Mouse (Mus musculus) G1E (cell line): ENCODE measurements around the gene Nthl1. TPM values are rescaled to one million over a fixed set of nuclear protein-coding genes. Genes with fewer than 3 reads are reported as not detected.
"Not testable (repeated sequence)": the region's sequence is repeated elsewhere in the genome, so short reads cannot be mapped to it uniquely, and the experiment has no call there.

Experiments used
- ATAC-seq: 2 replicates; pipeline ENCODE4 v1.8.0; 2016; ENCODE audit warnings: mild to moderate bottlenecking; ENCODE audit not compliant: insufficient number of reproducible peaks, poor library complexity, low FRiP score, severe bottlenecking; ENCODE audit errors: extremely low read depth
- DNase-seq: peaks from one replicate; pipeline ENCODE4 v3.0.0; 2012; ENCODE audit warnings: low spot score
- H3K27me3 ChIP-seq: 2 replicates; pipeline ENCODE4 v1.6.1; 2012; ENCODE audit warnings: mild to moderate bottlenecking, low read length, inconsistent platforms; ENCODE audit not compliant: insufficient read depth
- H3K36me3 ChIP-seq: replicated peaks from 2 replicates; pipeline ENCODE3; 2012; ENCODE audit warnings: mild to moderate bottlenecking, inconsistent platforms
- H3K4me1 ChIP-seq: 2 replicates; pipeline ENCODE4 v1.6.1; 2012; ENCODE audit warnings: low read depth, low read length, inconsistent platforms, mixed read lengths; ENCODE audit not compliant: insufficient read depth
- H3K4me3 ChIP-seq: 2 replicates; pipeline ENCODE4 v1.5.1; 2012; ENCODE audit warnings: low read depth, mild to moderate bottlenecking, inconsistent platforms, low read length, moderate library complexity, mixed read lengths
- H3K9me3 ChIP-seq: replicated peaks from 2 replicates; pipeline ENCODE4 v1.6.1; 2012; ENCODE audit warnings: inconsistent platforms
- CTCF ChIP-seq: IDR thresholded peaks from 2 replicates; pipeline ENCODE4 v1.5.1; 2012; ENCODE audit warnings: low read depth, low read length, inconsistent platforms, mixed read lengths
- GATA1 ChIP-seq: IDR thresholded peaks from 2 replicates; pipeline ENCODE4 v1.6.1; 2012; ENCODE audit warnings: borderline replicate concordance, low read length, inconsistent platforms, mixed read lengths
- GATA2 ChIP-seq: IDR thresholded peaks from 2 replicates; pipeline ENCODE4 v1.6.1; 2012; ENCODE audit warnings: low read depth, low read length, inconsistent platforms, borderline replicate concordance
- POLR2AphosphoS5 ChIP-seq: IDR thresholded peaks from 2 replicates; pipeline ENCODE4 v1.6.1; 2012; ENCODE audit warnings: low read depth, low read length, inconsistent platforms; ENCODE audit not compliant: insufficient replicate concordance
- TAL1 ChIP-seq: conservative IDR thresholded peaks from 2 replicates; pipeline ENCODE4 v1.6.1; 2012; ENCODE audit warnings: low read depth, low read length, inconsistent platforms, mixed read lengths
- polyA plus RNA-seq: library from polyadenylated mRNA; stranded (reverse); fragments of >175 nt; gene quantifications from 2 replicates; pipeline ENCODE4 v1.2.3, GENCODE M21; 2012
- total RNA-seq, 2 experiments: library from RNA; stranded (forward) in 1 of 2; stranded (reverse) in 1 of 2; fragments of 200-1000 nt in 1 of 2; fragments of >200 nt in 1 of 2; fragmentation: Nextera tagmentation in 1 of 2; gene quantifications; 2 replicates each; pipeline ENCODE4 v1.2.3; 2014 to 2017

The Nthl1 gene
- total and polyA plus RNA-seq, 3 experiments: 3.8 to 21.5 (median 9.8) TPM

DNA sequence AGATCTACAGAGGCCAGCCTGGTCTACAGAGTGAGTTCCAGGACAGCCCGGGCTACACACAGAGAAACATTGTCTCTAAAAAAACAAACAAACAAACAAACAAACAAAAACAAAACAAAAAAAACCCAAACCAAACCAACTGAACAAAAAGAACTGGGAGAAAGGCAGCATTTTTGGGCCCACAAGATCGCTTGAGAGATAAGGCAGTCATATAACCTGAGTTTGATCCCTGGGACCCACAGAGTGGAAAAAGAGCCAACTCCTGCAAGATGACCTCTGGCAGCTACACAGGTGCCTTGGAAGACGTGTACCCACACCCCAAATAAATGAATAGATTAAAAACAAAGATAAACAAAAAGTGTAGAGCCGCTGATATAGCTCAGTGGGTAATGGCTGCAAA, 22.5 kb downstream of the Nthl1 start:
- Histone ChIP-seq H3K36me3 (no peaks in the 10 kb centered on the region), H3K4me3 (no peak overlapping the region), H3K4me1 (peaks cover 5% of the 10 kb centered on the region), H3K27me3 (peaks cover 62% of the 10 kb centered on the region), H3K9me3 (no peaks in the 10 kb centered on the region)
- TF ChIP-seq TAL1 (no peak), GATA2 (no peak), GATA1 (no peak), CTCF (no peak), POLR2AphosphoS5 (no peak)
- DNase-seq (no peak), ATAC-seq (no peak)

DNA sequence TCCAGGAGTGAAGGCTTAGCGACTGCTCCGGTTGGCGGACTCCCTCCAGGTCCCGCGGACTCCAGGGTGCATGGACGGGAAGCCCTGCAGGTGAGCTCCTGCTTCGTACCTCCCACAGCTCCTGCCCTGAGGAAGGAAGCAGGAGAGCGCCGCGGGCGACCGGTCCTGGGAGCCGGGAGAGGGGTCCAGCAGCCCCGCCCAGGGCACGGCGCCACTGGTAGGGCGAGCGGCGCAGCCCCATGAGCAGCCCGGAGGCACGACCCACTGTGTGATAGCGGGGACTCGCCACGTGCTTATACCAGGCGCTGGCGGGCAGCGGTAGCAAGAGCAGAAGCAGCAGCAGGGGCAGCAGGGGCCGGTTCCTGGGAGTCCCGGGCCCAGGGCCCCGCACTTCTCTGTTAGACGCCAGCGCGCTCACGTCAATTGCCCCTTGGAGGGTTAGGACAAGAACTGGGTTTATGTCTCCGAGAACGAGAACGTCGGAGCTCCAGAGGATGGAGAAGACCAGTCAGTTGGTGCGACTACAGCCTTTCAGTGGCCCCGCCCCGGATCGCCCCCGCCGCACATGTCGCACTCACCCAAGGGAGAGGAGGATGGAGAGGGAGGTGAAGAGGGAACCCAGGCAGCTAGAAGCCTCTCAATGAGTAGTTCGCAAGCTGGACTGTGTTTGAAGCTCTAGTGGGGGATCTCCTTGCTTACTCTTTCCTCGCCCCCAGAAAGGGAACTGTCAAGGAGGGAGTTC, 25.7 kb downstream of the Nthl1 start, which contains the start of gene Npw:
Npw (minus strand) TSS at position 441 of the 742 bp plus-strand sequence.
- H3K36me3 ChIP-seq: no peaks in the 10 kb centered on the region
- peaks cover 51% of the 10 kb centered on the region for H3K27me3 ChIP-seq
- no peak within 1 kb of the TSS for H3K4me3 ChIP-seq
- H3K4me1 ChIP-seq: no peaks in the 10 kb centered on the region
- TF ChIP-seq POLR2AphosphoS5 (no peak), GATA1 (no peak), CTCF (no peak), TAL1 (no peak), GATA2 (no peak)
- no peak for DNase-seq
- H3K9me3 ChIP-seq: no peaks in the 10 kb centered on the region
- ATAC-seq: no peak

DNA sequence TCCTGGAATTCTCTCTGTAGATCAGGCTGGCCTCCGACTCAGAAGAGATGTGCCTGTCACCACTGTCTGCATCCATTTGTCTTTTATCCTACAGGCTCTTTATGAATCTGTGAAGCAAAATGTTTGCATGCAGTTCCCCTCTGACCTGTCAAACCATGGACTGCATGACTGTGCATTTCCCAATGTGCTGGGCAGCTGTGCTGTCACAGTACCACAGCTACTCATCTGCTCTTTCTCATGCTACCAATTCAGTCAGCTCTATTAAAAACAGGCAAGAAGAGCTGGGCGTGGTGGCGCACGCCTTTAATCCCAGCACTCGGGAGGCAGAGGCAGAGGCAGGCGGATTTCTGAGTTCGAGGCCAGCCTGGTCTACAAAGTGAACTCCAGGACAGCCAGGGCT, 34.5 kb downstream of the Nthl1 start:
- H3K27me3 ChIP-seq: peaks cover 17% of the 10 kb centered on the region
- ATAC-seq, DNase-seq, H3K9me3 ChIP-seq, H3K4me3 ChIP-seq: not testable (repeated sequence)
- peaks cover 10% of the 10 kb centered on the region for H3K36me3 ChIP-seq
- H3K4me1 ChIP-seq: peaks cover 37% of the 10 kb centered on the region

GRCm38 (mm10) chr17:24667416-24667815, 34.9 kb downstream of the Nthl1 start:
- peak; percentile 45 for DNase-seq
- 0 out of 2 replicates have a peak, but pooled peaks have one; percentile 37 for ATAC-seq
- TF ChIP-seq GATA2 (no peak), CTCF (peak; percentile 68)
- Histone ChIP-seq H3K9me3 (no peaks in the 10 kb centered on the region), H3K4me3 (no peak overlapping the region), H3K36me3 (peaks cover 14% of the 10 kb centered on the region), H3K27me3 (peaks cover 14% of the 10 kb centered on the region), H3K4me1 (peaks cover 41% of the 10 kb centered on the region)

DNA sequence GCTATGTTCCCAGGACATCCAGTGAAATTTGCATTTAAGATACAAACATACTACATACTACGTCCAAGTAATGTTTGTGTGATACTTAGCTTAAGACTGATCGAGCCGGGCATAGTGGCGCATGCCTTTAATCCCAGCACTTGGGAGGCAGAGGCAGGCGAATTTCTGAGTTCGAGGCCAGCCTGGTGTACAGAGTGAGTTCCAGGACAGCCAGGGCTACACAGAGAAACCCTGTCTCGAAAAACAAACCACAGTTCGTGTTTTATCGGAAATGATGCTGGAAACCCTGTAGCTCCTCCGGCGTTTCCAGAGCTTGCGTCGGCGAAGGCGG, 36.7 kb downstream of the Nthl1 start:
- ATAC-seq, DNase-seq, H3K27me3 ChIP-seq, H3K9me3 ChIP-seq: not testable (repeated sequence)
- H3K4me3 ChIP-seq: peak overlapping the region; percentile 100
- peaks cover 55% of the 10 kb centered on the region for H3K4me1 ChIP-seq
- peaks cover 29% of the 10 kb centered on the region for H3K36me3 ChIP-seq

- ATAC-seq (peak; percentile 84), DNase-seq (peak; percentile 96)
- H3K36me3 ChIP-seq: peaks cover 34% of the 10 kb centered on the region
- TF ChIP-seq POLR2AphosphoS5: no peak
- no peak for TF ChIP-seq CTCF
- no peak for TF ChIP-seq GATA2
- no peak for TF ChIP-seq GATA1
- no peak for TF ChIP-seq TAL1
- H3K4me3 ChIP-seq: peak within 1 kb of the TSS; percentile 100
- H3K4me1 ChIP-seq: peaks cover 60% of the 10 kb centered on the region
- no peaks in the 10 kb centered on the region for H3K9me3 ChIP-seq
- no peaks in the 10 kb centered on the region for H3K27me3 ChIP-seq
Observed at GRCm38 (mm10) chr17:24669545-24670245, 37.2 kb downstream of the Nthl1 start, which contains the start of gene Zfp598. Gene Zfp598 (plus strand): TSS chr17:24669687.
